Mouse (Mus musculus): ENCODE results near the gene Adamts7. TPM values are rescaled to one million over a fixed set of nuclear protein-coding genes. Genes with fewer than 3 reads are reported as not detected.
A peak's percentile ranks its signal among the peaks of the same experiment; 100 is the strongest.

Adamts7 gene
- total RNA-seq, 2 experiments from 2014 or later: not detected

GRCm38 (mm10) chr9:90136678-90136965, 26.2 kb upstream of the Adamts7 start:
- ATAC-seq (replicated peaks; ENCODE audit: low FRiP score, low TSS enrichment, poor library complexity, severe bottlenecking): no peak

GRCm38 (mm10) chr9:90145788-90146187, 17.1 kb upstream of the Adamts7 start:
- ATAC-seq (replicated peaks; ENCODE audit: low FRiP score, low TSS enrichment, poor library complexity, severe bottlenecking): no peak

- ATAC-seq (replicated peaks; ENCODE audit: low FRiP score, low TSS enrichment, poor library complexity, severe bottlenecking): no peak
These were observed 16.0 kb upstream of the Adamts7 start for GRCm38 (mm10) chr9:90146869-90147268.

GRCm38 (mm10) chr9:90162243-90162925, 485 bp upstream of the Adamts7 start:
- peak; percentile 86 for ATAC-seq (replicated peaks; ENCODE audit: low FRiP score, low TSS enrichment, poor library complexity, severe bottlenecking)

- ATAC-seq (replicated peaks; ENCODE audit: low FRiP score, low TSS enrichment, poor library complexity, severe bottlenecking): peak; percentile 6; the same call in 1 of the 2 replicates
These were observed 853 bp downstream of the Adamts7 start for GRCm38 (mm10) chr9:90163749-90164095.

- peak; percentile 49 for ATAC-seq (replicated peaks; ENCODE audit: low FRiP score, low TSS enrichment, poor library complexity, severe bottlenecking)
These were observed 2.0 kb downstream of the Adamts7 start for GRCm38 (mm10) chr9:90164670-90165453.

GRCm38 (mm10) chr9:90165590-90165989, 2.7 kb downstream of the Adamts7 start:
- no peak for ATAC-seq (replicated peaks; ENCODE audit: low FRiP score, low TSS enrichment, poor library complexity, severe bottlenecking)

GRCm38 (mm10) chr9:90166615-90167014, 3.7 kb downstream of the Adamts7 start:
- no peak for ATAC-seq (replicated peaks; ENCODE audit: low FRiP score, low TSS enrichment, poor library complexity, severe bottlenecking)

- ATAC-seq (replicated peaks; ENCODE audit: low FRiP score, low TSS enrichment, poor library complexity, severe bottlenecking): no peak
These were observed 7.1 kb downstream of the Adamts7 start for GRCm38 (mm10) chr9:90169965-90170364.

GRCm38 (mm10) chr9:90171421-90171820, 8.6 kb downstream of the Adamts7 start:
- no peak for ATAC-seq (replicated peaks; ENCODE audit: low FRiP score, low TSS enrichment, poor library complexity, severe bottlenecking)

- peak; percentile 55; the same call in 1 of the 2 replicates for ATAC-seq (replicated peaks; ENCODE audit: low FRiP score, low TSS enrichment, poor library complexity, severe bottlenecking)
These were observed 9.9 kb downstream of the Adamts7 start for GRCm38 (mm10) chr9:90172528-90173321.

GRCm38 (mm10) chr9:90173330-90173729, 10.5 kb downstream of the Adamts7 start:
- no peak for ATAC-seq (replicated peaks; ENCODE audit: low FRiP score, low TSS enrichment, poor library complexity, severe bottlenecking)

GRCm38 (mm10) chr9:90179409-90179808, 16.5 kb downstream of the Adamts7 start:
- no peak for ATAC-seq (replicated peaks; ENCODE audit: low FRiP score, low TSS enrichment, poor library complexity, severe bottlenecking)

- no peak for ATAC-seq (replicated peaks; ENCODE audit: low FRiP score, low TSS enrichment, poor library complexity, severe bottlenecking)
These were observed 19.0 kb downstream of the Adamts7 start for GRCm38 (mm10) chr9:90181656-90182388.

- no peak for ATAC-seq (replicated peaks; ENCODE audit: low FRiP score, low TSS enrichment, poor library complexity, severe bottlenecking)
These were observed 20.0 kb downstream of the Adamts7 start for GRCm38 (mm10) chr9:90182636-90183421.

- ATAC-seq (replicated peaks; ENCODE audit: low FRiP score, low TSS enrichment, poor library complexity, severe bottlenecking): no peak
These were observed 20.7 kb downstream of the Adamts7 start for GRCm38 (mm10) chr9:90183550-90183949.

GRCm38 (mm10) chr9:90184116-90184515, 21.2 kb downstream of the Adamts7 start:
- no peak for ATAC-seq (replicated peaks; ENCODE audit: low FRiP score, low TSS enrichment, poor library complexity, severe bottlenecking)

GRCm38 (mm10) chr9:90185356-90185910, 22.6 kb downstream of the Adamts7 start:
- no peak for ATAC-seq (replicated peaks; ENCODE audit: low FRiP score, low TSS enrichment, poor library complexity, severe bottlenecking)

- no peak for ATAC-seq (replicated peaks; ENCODE audit: low FRiP score, low TSS enrichment, poor library complexity, severe bottlenecking)
These were observed 26.0 kb downstream of the Adamts7 start for GRCm38 (mm10) chr9:90188893-90189292.
